Mouse (Mus musculus) left cerebral cortex, adult 18-20 months (tissue): ENCODE results near the gene Tcf3. TPM values are rescaled to one million over a fixed set of nuclear protein-coding genes. Genes with fewer than 3 reads are reported as not detected.

Experiments used
- DNase-seq, 2 experiments: peaks; one replicate each; pipeline ENCODE4 v3.0.0; 2021 to 2022; ENCODE audit warnings: low spot score in 2 of 2, mixed read lengths in 1 of 2
- total RNA-seq, 2 experiments: library from RNA; stranded (reverse); gene quantifications; 2 replicates each; pipeline ENCODE4 v1.2.3; 2021

Tcf3 gene
- total RNA-seq, 2 experiments from 2014 or later = 25.4 to 29.8 TPM

DNA sequence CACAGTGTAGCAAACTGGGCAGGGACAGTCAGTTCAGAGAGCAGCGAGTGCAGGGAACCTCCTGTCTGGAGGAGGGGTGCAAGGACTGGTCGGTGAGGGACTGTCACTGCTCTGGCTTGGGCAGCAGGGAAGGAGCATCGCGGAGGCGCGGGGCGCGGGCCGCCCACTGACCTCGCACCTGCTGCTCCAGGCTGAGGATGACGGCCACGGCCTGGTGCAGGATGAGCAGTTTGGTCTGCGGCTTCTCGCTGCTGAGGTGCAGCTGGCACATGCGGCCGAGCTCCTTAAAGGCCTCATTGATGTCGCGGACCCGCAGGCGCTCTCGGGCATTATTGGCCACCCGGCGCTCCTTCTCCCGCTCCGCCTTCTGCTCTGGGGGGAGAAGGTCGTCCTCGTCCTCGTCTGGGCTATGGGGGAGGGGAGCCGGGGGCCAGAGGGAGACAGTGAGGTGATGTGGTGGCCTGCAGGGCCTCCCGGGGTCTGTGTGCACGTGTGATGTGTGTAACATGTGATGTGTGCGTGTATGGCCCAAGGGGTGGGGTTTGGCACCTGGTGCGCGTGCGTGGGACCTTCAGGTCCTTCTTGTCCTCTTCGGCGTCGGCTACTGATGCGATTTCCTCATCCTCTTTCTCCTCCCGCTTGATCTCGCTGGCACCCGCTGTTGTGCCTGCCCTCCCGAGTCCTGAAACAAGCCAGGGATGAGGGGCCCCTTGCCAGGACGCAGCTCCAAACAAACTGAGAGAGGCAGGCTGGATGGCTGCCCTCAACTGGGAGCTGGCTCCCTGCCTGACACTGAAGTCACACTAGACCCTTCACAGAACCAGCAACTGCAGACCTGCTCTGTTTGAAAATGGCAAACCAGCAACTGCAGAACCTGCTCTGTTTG is 20.5 kb downstream of the Tcf3 start:
- DNase-seq = peak; percentile 57 to 61

DNA sequence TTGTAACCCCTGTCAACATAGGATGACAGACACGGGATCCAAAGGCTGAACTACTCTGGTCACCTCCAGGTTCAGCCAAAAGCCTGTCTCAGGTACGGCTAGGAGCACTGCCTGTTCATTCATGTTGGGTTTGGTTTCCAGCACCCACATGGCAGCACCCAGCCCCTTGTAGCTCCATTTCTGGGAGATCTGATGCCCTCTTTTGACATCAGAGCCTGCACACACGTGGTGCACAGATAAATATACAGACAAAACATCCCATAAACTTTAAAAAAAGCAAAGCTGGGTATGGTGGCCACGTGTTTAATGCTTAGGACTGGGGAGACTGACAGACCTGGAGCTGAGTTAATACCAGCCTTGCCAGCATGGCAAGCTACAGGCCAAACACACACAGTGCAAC is 25.5 kb downstream of the Tcf3 start:
- no peak for DNase-seq

DNA sequence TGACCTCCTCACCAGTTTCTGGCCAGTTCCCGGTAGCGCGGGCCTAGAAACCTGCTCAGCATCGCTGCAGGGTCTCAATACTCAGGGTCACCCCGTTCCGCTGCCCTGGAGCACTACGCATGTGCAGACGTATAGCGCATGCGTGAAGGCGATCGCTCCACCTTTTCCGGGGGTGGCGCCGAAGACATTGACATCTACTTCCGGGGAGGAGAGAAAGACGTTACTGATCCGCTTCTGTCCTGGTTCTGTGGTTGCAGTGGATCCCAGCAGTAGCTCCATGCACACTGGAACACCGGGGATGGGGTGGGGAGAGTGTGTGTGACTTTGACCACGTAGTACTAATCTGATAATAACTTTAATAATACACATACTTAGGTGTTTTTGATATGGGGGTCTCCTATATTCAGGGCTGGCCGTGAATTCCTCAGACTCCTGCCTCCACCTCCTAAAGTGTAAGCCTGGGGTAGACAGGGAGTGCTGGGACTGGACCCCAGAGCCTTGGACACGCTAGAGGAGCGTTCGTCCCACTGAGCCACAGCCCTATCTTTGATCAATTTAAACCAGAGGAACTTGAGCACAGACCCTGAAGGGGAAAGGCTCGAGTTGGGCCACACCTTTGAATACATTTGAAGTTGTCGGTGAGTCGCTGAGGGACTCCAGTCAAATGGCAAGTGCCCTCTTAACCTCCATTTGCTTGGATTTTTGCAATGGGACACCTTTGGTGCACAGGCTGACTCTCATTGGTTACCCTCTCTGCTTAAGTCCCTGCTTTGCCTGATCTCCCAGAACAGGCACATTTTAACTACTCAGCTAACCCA is 26.6 kb downstream of the Tcf3 start, which contains the start of gene Uqcr11:
TSS of gene Uqcr11 (minus strand) at position 147 of the 818 bp plus-strand sequence.
- DNase-seq = peak; percentile 93 to 94

DNA sequence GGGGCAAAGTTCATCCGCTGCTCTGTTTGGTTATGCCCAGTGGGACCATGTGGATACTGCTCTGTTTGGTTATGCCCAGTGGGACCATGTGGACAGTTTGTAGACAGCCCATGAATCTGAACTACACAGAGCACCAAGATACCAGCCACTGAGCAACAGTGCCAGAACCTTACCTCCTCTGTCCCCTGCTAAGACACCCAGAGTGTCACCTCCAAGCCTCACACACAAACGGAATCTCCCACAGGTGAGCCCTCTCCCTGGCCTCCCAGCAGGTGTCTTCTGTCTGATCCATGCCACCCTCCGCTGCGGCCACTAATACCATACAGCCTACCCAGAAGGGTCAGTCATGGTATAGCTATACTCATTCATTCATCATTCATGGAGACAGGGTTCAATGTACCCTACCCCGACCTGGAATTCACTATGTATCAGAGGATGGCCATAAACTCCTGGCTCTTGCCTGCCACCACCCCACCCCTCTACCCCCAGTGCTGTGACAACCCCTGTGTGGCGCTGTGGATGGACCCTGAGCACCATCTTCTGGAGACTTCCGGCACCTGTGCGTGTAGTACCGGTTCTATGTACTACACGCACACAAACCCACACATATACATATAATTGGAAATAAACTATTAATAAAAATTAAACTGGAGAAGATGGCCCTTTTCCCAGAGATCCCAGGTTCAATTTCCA is 27.8 kb downstream of the Tcf3 start:
- no peak for DNase-seq

DNA sequence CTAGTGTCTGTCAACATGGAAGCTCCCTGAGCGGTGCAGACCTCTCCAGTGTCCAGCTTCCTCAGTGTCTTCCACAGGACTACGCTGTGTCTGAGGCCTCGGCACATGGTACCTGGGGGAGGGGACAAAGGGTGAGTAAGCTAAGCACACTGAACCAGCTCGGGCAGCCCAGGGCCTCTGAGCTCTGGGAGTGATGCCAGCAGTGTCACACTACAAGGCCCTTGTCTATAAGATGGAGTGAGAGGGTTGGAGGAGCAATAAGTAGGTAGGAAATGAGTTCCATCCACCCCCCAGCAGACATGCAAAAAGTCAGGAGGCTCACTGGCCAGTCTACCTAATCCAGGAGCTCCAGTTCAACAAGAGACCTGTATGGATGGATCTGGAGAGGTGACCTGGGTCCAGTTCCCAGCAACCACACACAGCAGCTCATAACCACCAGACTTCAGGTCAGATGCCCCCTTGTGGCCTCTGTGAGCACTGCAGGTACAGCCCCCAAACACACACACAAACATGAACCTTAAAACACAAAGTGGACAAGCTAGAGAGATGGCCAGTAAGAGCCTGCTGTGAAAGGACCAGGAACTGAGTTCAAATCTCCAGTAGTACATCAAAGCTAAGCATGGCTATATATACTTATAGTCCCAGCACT is 30.3 kb downstream of the Tcf3 start:
- DNase-seq = no peak

DNA sequence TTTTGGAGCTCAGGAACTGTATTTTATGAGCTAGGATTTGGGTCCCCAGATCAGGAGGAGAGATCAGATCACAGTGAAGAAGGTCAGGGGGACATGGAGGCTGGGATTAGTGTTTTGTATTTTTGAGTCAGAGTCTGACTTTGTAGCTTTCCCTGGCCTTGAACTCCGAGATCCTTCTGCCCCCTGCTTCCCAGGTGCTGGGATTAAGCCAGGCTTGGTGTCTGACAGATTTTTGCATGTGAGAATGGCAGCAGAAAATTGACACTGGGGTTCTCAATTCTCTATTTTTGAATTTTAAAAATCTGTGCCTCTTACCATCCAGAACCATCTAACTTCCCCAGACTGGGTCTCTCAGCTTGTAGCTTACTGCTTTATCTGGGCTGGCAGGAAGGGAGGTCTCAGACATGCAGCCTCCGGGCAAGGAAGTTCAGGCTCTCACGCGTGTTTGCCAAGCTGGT is 32.7 kb downstream of the Tcf3 start:
- no peak for DNase-seq

DNA sequence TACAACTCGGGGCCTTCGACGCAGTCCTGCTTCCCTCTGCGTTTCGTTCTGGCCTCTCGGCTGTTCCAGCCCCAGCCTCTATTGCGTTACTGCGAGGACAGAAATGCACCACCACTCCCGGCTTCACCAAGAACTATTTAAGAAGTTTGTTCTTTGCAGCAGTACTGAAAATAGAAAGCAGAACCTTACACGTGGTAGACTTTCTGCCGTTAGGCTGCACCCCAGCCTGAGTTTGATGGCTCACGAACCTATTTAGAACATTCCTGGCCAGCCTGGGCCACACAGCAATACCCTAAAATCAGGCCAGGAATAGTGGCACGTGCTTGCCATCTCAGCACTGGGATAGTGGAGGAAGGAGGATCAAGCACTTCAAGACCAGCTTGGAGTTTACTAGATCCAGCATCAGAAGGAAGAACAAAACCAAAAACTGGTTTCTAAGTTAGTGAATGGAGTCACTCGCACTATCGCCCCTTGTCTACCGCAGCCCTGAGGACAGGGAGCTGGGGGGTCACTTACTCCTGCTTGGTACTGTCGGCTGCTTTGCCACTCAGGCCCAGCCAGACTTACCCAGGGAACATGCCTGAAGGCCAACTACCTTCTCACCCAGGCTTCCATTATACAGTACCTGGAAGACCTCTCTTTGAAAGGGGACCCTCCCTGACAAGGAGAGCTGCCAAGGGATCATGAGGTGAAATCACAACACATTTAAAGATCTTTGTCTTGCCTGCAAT is 33.3 kb downstream of the Tcf3 start:
- no peak for DNase-seq

DNA sequence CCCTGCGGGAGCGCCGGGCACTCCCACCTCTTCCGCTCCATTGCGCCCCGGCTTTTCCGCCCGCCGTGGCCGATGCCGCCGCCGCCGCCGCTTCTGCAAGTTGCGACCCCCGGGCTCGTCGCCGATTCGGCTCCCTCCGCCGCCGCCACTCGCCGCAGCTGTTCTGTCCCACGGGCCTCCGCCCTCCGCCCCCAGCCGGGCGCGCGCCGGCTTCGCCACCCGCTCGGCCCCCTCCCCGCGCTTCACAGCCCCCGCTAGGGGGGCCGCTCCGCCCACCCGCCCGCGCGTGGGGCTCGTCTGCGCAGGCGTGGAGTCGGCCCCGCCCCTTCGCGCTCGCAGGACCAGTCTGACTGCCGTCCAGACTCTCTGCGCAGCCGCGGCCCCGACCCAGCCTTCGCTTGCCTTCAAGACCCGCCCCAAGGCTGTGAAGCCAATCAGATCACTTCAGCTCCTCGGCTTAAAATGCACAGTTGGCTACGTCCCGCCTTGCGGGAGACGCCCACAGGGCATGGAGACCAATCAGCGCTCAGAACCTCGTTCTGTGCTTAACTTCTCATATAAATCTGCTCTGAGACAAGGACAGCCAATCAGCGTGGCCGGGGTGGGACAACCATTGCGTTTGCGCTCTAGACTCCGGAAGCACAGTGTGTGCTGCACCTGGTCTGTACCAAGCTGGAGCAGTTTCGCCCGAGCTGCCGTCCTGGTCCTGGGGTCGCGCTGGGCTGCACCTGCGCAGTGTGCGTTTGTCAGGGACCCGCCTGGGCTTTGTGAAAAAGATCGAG is 34.1 kb downstream of the Tcf3 start, which contains the start of gene Mbd3:
TSS of gene Mbd3 (minus strand) at position 360 of the 782 bp plus-strand sequence.
- peak; percentile 99 for DNase-seq

DNA sequence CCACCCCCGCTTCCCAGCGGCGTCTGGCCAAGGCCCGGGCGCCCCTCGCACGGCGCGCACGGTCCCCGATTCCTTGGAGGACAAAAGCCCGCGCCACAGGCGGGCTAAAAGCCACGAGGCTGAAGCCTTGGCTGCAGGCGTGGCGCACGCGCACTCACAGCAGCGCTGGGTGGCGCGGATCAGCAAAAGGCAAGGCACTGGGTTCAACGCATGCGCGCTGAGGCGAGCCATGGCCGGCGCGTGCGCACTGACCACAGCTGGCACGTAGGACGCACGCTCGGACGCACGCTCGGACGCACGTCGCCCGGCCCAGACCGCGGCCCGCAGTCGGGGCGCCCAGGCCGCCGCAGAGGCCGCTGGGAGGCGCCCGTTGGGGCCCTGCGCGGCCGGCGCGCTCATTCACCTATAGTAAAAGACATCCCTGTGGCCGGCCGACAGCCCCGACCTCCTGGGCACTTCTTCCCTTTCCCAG is 34.7 kb downstream of the Tcf3 start:
- peak; percentile 97 to 99 for DNase-seq

DNA sequence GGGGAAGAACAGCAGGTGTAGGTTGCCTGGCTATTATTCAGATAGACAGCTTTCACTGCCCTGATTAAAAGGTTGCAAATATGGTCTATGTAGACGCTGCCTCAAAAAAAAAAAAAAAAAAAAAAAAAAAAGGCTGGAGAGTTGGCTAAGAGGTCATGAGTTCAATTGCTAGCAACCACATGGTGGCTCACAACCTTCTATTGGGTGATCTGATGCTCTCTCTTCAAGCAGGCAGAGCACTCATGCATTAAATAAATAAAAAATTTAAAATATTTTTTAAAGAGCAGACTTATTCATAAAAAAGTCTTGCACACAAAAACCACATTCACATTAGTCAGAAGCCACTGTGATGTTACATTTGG is 35.3 kb downstream of the Tcf3 start:
- DNase-seq = no peak

DNA sequence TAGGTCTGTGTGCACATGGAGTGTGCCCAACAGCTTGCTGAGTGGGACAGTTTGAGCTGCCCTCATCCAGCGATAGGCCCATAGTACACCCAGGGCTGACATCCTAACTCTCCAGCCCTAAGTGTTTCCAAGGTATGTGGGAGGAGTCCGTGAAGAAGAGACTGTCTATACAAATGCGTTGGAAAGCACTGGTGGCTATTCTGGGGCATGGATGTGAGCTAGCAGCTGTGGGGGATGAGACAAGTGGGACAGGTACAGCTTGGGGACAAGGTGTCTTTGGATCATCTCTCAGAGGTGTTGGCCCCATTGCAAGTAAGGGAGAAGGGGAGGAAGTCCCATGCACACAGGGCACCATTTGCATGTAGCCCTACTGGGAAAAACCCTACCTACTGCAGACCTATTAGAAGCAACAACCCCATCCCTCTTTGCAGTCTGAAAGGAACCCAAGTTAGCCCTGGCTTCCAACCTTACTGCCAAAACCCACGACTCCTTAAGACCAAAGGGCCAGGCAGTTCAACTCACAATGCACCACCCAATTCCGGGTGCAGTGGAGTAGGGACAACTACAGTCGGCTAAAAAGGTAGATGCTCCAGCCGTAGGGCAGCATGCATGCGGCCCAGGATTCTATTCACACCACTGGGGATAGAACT is 35.8 kb downstream of the Tcf3 start:
- DNase-seq = no peak

DNA sequence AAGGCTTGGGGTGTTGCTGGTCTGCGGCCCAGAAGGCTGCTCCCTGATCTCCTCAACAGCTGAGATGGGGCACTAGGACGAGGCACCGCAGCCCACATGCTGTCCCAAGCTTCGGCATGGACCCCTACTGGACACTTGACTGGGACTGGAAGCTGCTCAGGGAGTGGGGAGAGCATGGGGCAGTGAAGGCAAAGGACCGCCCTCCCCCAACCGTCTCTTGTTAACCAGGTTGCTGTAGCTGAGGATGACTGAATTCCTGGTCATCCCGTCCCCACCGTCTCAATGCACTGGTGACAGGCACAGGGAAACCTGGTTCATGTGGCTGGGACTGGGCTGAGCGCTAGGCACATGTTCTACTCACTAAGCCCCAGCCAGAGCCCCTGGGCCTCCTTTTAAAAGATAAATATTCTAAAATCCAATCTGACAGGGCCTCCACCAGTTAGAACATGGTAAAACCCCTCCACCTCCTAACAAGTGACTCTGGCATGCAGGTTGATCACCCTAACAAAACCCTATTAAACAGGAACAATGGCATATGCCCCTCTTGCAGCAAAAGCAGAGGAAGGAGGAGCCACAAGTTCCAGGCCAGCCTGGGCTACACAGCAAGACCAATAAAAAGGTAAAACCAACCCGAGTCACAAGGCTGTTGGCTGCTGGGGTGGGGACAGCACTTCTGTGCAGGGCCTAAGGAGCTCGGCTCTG is 36.5 kb downstream of the Tcf3 start:
- no peak for DNase-seq

DNA sequence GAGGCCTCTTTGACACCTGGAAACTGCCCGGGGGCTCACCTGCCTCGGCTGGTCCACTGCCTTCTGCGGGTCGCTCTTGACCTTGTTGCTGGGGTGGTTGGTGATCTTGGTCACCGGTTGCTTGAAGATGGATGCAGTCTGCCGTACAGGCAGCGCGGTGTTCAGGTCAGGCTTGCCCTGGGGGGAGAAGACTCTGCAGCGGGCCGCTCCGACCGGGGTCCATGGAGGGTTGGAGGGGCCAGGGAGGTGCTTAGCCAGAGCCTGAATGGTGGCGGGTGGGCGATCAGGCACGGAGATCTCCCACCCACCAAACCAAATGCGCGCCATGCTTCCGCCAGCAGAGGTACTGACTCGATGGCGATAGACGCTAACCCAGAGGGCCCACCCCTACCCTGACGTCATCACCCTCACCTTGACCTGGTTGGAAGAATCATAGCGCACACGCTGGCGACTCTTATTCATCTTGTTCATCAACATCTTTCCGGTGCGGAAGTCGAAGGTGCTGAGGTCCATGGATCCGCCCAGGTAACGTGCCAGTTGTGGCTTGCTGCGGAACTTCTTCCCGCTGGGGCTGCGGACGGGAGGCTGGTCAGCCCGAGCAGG is 38.3 kb downstream of the Tcf3 start:
- DNase-seq = no peak

DNA sequence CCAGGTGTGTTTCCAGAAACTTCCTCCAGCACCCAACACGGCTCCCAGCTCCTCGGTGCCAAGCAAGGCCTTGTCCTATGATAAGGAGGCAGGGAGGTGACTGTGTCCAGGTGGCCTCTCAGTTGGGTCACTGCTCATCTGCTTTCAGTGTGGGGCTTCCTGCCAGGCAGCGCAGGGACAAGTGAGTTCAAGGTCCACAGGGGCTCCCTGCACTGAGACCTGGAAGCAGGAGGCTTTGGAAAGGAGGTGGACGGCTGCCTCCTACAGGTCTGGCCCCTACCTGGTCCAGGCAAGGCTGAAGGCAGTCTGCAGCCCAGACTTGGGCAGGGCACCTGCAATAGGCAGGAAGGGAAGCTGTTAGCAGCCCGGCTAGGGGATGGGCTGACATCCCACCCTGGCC is 40.8 kb downstream of the Tcf3 start:
- no peak for DNase-seq

DNA sequence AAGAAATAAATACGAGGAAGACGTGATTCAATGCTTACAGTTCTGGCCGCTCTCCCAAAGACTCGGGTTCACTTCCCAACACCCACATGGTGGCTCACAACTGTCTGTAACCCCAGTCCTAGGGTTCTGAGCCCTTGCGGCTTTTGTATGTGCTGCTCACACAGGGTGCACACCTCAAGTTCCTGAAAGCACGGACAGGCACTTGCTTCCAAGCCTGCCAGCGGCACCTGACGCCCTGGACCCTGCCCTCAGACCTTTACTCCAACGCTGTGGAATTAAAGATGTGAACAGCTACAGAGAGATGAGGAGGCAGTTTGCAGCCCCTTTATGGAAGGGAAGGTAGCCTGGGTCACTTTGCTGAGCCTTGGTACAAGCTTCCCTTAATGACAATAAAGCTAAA is 42.8 kb downstream of the Tcf3 start:
- no peak for DNase-seq

DNA sequence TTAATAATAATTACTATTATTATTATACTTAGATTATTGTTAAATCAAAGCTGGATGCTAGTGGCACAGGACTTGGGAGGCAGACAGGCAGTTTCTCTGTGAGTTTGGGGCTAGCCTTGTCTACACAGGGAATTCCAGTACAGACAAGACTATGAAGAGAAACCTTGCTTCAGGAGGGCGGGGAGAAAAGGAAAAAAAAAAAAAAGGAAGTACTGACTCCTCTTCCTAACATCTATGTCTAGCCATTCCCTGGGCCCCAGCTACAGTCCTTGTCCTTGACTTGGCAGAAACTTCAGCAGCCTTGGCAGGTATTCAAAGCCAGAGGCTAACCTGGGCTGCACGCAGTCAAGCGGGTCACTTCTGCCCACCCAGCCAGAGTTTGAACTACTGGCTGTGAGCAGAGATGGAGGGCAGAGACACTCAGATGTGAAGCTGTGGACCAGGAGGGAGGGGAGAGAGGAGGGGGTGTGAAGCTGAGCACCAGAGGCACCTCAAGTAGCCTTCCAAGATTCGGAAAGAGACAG is 44.2 kb downstream of the Tcf3 start:
- no peak for DNase-seq

DNA sequence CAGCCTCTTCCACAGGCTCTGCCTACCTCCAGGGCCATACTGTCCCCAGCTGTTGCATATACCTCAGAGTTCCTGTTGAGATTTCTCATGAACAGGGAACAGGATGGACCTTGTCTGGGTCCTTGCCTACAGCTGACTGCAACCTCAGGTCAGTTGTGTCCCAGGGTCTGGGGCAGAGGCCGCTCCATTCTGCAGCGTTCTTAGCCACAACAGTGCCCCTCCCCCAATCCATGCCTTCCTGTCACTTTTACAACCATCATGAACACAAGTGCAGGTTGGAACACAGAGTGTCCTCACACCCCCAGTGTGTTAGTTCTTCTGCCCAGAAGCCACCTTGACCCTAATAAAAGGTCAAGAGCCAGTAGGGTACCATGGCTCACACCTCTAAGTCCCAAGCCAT is 44.7 kb downstream of the Tcf3 start:
- no peak for DNase-seq
